Mouse (Mus musculus) right cerebral cortex, adult 2 months (tissue): ENCODE data around the gene Insc.

Experiments
- DNase-seq, 2 experiments: peaks; one replicate each; pipeline ENCODE4 v3.0.0; 2021 to 2022; ENCODE audit warnings: low spot score in 2 of 2

Gene Insc

DNA sequence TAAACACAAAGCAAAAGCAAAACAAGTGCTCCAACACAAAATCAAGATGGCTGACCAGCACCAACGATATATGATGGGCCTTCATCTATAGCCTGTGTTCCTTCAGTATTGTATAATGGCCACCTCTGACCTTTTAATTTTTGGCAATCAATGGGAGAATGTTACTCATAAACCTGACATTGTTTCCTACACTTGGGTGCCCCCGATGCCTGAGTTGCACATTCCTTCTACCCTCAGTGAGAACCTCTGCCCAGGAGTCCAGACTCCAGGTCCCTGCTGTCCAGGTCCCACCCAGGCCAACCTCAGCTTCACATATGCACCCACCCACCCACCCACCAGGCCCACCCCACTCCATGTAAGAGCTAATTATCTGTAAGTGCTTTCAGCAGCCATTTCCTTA, 79.2 kb downstream of the Insc start:
- no peak for DNase-seq

DNA sequence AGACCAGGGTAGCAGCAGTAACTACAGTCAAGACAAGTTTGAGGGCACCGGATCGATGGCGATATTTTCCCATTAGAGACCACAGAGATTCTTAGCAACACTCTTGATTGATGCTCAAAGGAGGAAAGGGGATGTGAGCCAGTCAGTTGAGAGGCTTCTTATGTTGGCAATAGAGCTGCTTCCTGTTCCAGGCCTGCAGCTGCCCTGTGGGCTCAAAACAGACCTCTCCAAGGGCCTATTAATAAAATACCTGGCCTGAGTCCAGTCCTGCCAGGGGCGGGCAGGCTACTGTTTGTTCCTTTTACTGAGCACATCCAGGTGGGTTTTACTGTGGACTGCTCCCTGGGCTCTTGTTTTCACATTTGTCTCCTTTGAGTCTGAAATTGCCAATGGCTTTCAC, 83.9 kb downstream of the Insc start:
- DNase-seq, result no peak

GRCm38 (mm10) chr7:114832257-114832940, 88.9 kb downstream of the Insc start:
- peak; percentile 38 to 63 for DNase-seq

GRCm38 (mm10) chr7:114834504-114834903, 91.0 kb downstream of the Insc start:
- no peak for DNase-seq

- DNase-seq, result peak; percentile 13 to 19
Observed at GRCm38 (mm10) chr7:114837268-114837667, 93.8 kb downstream of the Insc start.

- no peak for DNase-seq
Observed at GRCm38 (mm10) chr7:114840029-114840745, 96.7 kb downstream of the Insc start.

- DNase-seq, result peak in 1 of 2 experiments; percentile 11
Observed at GRCm38 (mm10) chr7:114842644-114843211, 99.2 kb downstream of the Insc start.

DNA sequence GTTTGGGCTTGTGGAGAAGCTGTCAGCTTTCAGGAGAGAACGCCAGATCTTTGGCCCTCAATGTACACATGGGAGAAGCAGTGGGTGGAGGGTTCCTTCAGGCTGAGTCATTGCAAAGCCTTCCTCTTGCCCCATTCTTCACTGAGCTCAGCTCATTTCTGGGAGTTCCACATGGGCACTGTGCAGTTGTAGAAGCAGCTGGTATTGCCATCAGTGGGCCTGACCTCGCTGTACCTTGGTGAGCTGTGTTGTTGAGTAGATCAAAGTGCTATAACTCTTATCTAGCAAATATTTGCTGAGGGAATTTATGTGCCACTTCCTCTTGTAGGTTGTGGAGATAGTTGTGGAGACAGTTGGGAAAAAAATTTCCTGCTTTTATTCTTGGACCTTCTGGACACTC, 103.7 kb downstream of the Insc start:
- no peak for DNase-seq

- no peak for DNase-seq
Observed at GRCm38 (mm10) chr7:114852387-114852786, 108.9 kb downstream of the Insc start.

- DNase-seq, result no peak
Observed at GRCm38 (mm10) chr7:114854169-114854568, 110.7 kb downstream of the Insc start.

DNA sequence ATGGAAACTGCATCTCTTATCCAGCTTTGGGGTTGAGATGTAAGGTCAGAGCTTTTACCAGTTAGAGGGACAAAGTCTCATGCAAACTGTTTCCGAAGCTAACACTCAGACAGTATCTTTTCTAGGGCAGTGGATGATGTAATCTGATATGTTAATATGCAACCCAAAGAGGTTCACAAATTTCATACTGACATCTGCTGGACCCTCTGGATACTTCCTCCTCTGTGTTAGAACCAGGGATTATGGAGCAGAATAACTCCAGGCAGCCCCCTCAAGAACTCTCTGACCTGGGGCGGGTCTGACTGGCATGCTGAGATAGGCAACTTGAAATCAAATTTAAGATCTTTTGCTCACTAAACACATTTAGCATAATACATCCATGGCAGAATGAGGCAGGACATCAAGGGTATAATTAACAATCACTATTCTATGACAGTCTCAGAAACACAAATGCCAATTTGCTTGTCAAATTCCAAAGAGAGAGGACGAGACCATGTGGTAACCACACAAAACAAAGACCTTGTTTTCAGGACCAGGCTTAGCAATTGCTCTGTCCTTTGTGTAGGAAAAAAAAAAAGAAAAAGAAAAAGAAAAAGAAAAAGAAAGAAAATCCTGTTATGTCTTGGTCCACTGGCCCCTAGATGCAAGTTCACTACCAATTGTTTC, 117.5 kb downstream of the Insc start:
- DNase-seq, result no peak

DNA sequence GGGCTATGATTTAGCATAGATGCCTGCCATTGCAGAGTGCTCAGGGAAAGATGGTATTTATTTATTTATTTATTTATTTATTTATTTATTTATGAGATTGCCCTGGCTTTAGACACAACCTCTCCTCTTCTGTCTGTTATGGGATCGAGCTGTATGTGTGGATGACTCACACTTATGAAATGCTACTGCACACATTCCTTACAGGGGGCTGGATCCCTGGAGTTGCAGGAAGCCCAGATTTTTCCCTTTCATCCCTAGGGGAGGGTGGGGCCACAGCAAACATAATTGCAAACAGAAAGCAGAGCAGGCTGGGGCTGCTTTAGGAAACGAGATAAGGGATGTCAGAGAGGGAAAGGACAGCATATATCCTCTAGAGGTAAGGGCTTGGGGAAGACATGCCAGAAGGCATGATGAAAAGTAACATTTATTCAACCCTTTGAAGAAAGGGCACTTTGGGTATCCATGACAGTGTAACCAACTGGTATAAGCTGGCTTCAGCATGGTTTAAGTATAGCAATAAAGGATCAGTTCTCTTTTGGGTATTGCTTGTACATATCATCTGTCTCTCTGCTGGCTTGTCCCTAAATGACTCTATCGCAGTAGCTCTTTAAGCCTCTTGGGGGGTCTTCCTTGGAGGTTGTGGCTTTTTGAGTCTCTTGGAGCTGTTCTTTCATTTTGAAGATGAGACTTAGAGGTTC, 130.0 kb downstream of the Insc start:
- DNase-seq, result no peak

DNA sequence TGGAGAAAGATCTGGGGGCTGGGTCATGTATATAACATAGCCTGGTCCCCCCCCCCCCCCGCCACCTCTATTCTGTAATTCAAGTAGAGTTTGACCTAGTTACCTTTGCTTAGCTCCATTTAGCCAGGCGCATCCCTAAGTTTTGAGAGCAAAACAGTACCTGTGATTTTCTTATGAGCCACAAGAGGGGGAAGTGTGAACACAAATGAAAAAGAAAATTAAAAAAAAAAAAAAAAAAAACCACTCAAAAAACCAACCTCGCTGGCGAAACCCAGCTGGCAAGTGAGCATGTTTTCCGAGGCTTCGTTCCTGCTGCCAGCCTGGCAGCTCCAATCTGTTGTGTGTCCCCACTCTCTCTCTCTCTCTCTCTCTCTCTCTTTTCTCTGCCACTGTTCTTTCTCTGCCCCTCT, 130.5 kb downstream of the Insc start:
- peak; percentile 40 to 41 for DNase-seq

GRCm38 (mm10) chr7:114874579-114874978, 131.1 kb downstream of the Insc start:
- no peak for DNase-seq

DNA sequence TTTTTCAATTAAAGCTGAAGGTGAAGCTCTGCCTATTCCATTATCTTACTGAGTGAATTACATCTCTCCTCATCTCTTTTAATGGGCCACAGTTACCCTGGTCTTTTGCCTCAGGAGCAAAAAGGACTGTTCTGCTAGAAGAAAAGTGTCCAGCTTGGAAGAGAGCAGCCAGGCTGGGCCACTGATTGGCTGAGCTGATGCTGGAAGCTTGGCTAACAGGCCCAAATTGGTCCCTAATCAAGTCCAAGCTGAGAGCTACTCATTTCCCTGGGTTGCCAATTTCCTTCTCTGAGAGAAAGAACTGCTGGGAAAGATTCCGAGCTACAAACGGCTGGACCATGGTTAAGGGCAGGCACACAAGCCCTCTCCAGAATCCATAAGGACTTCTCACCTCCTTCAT, 140.1 kb downstream of the Insc start:
- peak in 1 of 2 experiments; percentile 11 for DNase-seq

DNA sequence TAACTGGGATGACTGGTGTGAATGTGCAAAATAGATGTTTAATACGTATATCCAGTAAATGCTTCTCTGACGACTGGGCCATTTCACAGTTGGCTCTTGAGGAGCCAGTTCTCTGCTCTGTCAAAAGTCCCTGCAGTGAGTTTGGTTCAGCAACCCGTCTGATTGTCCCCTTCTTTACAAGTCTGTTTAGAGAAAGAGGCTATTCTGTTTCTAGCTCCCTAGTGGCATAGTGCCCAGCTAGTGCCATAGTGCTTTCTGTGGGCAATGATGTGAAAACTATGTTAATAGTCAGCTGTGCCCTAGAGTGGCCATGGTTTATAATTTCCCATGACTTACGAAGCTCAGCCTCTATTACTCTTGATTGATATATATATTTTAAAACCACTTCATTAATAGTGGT, 143.4 kb downstream of the Insc start:
- DNase-seq, result no peak

DNA sequence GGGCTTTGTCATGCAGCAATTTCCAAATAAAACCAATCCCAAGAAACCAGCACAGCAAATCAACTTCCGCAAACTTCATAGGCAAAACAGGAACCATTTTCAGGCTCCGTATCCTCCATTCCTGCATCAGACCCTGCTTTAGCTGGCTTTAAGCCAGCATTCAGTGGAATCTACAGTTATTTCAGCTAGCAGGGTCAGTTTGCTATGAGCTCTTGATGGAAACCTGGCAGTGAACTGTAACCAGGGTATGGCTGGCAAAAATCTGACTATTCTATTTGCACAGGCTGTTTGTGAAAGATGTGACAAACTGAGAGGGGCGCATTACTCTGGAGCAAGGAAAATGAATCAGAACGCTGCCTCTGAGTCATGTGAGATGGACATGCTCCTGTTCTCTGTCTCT, 146.7 kb downstream of the Insc start:
- DNase-seq, result no peak

GRCm38 (mm10) chr7:114892618-114893257, 149.2 kb downstream of the Insc start:
- DNase-seq, result peak; percentile 31 to 52

DNA sequence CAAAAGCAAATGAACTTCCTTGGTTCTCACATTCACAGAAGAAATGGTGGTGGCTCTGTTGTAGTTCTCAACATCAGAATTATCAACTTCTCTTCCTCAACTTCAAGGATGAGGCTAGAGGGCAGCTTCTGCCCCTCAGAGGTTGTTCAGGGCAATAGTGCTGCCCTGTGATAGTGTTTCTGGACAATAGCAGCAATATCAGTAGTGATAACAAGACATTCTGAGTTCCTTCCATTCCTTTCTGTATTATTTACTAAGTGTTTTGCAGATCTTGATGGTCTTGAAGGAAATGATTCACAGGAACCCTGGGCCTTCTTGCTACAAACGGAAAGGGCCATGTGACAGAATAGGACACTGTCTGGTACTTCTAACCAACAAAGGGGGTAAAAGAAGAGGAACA, 150.4 kb downstream of the Insc start:
- DNase-seq, result no peak

DNA sequence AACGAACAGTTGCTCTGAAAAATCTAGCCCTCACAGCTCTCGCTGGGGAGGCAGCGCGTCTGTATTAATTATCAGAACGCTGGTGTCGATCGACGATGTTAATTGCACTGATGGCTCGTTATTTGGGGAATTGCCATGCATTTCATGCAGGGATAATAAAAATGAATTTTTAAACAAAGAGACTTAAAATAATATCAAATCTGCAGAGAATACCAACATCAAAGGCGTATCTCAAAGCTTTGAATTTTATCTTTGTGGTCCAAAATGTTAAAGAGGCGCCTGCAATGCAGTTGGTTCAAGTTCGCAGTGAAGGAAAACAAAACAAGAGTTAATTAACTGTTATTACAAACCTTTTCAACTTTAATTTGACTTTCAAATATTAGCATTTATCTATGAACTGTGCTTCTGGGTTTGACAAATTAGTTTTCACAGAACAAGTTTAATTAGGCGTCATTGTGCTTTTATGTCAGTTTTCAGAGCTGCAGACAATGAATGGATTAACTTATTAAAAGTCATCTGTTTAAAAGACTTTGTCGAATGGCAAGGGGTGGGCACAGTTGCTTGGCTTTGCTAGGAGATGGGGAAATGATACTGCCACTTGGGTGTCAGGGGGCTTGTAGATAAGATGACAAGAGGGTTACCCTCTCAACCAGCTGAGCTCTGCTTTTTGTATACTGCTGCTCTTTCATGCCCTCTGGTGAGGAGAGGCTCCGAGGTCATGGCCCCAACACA, 153.6 kb downstream of the Insc start:
- no peak for DNase-seq
